Mouse (Mus musculus): ENCODE results near the gene Ly86.

Gene Ly86

GRCm38 (mm10) chr13:37433142-37433541, 88.1 kb downstream of the Ly86 start:
- no peak for DNase-seq

- no peak for DNase-seq
Observed at GRCm38 (mm10) chr13:37433730-37434129, 88.7 kb downstream of the Ly86 start.

GRCm38 (mm10) chr13:37434137-37434772, 89.2 kb downstream of the Ly86 start:
- peak; percentile 76 for DNase-seq

DNA sequence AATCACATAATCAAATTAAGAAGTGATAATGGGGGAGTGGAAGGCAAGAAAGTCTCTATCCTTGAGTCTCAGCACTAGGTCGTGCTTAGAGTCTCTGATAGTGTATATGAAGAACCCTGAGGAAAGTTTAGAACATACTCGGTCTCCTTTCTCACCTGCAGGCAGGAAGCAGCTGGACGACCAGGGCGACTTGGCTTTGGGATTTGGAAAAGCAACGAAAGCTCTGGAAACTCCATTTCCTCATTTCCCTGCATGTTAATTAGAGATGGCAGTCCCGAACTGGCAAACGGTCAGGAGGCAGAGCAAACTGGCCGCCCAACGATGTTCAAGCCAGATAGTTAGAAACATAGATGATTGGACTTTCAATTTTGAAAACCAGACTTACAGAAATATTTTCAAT, 89.8 kb downstream of the Ly86 start:
- DNase-seq: no peak

DNA sequence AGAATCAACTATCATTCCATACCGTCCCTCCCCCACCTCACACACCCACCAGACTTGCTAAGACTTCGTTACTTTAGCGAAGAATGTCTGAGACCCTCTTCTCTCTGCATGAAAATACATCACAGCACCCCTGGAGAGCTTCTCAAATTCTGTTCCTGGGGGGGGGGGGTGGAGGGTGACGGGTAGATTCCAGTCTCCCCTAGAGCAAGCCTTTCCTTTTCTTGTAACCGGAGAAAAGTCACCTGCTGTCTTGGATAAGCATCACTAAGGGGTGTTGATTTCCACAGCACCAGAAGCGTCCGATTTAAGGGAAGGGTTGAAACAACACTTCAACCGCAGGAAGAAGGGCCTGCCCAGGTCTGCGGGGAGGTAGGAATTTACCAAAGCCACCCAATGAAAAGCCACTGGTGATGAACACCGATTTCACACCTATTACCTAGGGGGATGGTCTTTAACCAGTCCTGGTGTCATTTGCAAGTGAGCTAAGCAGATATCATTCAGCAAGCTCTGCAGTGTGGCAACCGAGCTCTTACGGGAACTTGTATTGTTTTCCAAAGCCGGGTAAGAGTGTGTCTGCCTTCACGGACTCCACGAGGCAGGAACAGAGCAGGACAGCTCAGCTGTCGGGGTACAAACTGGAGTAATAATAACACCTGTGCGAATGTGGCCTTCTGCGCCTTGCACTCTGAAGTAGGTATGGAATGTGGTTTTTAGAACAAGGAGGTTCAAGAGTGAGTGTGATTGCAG, 91.4 kb downstream of the Ly86 start:
- no peak for DNase-seq

- DNase-seq: no peak
Observed at GRCm38 (mm10) chr13:37438788-37439187, 93.8 kb downstream of the Ly86 start.

DNA sequence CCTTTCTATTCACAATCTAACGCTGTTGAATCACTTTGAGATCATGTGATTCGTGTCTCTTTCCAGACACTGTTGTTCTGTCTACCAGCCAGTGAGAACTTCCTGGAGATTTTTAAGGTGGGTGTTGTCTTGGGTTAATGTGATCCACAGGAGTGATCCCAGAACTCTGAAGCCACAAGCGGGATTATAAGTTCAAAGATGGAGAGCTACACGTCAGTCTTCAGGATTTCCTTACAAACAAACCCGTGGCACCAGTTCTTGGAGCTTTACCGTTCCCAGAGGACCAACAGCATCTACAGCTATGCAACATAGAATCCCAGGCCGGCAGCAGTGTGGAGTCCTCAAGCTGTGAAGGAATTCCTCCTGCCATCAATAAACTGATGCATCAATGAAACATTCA, 94.5 kb downstream of the Ly86 start:
- no peak for DNase-seq

DNA sequence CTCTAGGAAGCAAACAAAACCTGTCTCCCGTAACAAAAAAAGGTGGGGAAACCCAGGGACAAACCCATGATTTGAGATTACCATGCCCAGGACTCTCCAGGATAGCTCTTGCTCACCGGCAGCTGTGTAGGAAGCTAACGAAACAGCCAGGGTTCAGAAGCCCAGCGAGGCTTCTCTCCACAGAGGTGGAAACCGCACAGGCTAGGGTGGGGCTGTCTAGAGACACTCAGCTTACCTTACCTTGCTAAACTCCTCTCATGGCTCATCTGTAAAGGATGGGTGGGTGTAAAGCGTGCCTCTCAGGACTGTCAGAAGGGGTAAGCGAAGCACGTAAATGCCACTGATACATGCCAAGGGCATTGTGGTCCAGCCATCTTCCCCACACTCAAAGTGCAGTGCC, 94.9 kb downstream of the Ly86 start:
- peak; percentile 38 for DNase-seq

DNA sequence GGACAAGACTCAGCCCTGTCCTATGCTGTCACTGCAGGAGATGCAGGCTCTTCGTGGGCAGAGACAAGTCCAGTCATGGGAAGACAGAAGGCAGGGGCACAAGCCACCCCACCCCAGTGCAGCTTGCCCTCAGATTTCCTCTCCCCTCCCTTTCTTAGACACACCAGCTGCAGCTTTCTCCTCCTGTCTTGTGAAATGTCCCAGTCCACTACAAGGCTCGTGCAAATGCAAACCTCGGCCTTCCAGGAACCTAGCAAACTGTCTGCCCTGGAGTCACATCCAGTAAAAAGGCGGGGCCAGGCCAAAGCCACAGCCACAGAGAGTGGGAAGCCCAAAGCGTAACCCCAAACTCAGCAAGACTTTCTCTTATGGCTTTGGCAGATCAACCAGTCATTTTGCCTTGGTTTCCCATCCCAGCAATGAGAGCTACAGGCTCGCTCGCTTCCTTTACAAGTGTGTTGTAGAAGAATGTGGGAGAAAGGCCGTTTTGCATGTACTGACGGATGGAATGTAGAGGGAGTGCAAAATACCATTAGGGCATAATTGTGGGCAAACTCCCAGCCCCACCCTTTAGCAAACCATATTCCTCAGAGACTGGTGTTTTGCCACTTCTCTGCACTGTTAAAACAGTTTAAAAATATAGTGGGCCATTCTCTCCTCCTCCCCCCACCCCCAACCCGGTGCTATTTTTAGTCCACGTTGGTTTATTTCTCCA, 95.7 kb downstream of the Ly86 start:
- DNase-seq: peak; percentile 16

DNA sequence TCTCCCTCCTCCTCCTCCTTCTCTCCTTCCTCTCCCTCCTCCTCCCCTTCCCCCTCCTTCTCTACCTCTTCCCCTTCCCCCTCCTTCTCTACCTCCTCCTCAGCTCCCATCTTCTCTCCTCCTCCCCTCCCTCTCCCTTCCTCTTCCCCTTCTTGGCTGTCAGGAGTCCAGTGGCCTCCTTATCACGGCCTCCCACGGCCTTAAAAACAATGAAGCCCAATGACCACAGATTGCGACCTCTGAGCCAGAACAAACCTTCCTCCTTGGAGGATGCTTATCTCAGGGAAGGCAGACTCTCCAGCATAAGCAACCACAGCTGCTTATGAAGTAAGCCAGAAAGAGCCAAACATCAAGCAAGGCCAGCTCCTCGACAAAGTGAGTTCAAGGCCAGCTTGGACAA, 97.0 kb downstream of the Ly86 start:
- DNase-seq: no peak

GRCm38 (mm10) chr13:37442531-37442930, 97.5 kb downstream of the Ly86 start:
- DNase-seq: no peak

GRCm38 (mm10) chr13:37446699-37447258, 101.8 kb downstream of the Ly86 start:
- no peak for DNase-seq

- no peak for DNase-seq
Observed at GRCm38 (mm10) chr13:37451021-37451420, 106.0 kb downstream of the Ly86 start.

GRCm38 (mm10) chr13:37451471-37451870, 106.5 kb downstream of the Ly86 start:
- no peak for DNase-seq

GRCm38 (mm10) chr13:37452022-37452941, 107.3 kb downstream of the Ly86 start:
- DNase-seq: peak; percentile 36

GRCm38 (mm10) chr13:37453203-37453602, 108.2 kb downstream of the Ly86 start:
- DNase-seq: peak; percentile 70

- no peak for DNase-seq
Observed at GRCm38 (mm10) chr13:37454356-37454755, 109.3 kb downstream of the Ly86 start.

DNA sequence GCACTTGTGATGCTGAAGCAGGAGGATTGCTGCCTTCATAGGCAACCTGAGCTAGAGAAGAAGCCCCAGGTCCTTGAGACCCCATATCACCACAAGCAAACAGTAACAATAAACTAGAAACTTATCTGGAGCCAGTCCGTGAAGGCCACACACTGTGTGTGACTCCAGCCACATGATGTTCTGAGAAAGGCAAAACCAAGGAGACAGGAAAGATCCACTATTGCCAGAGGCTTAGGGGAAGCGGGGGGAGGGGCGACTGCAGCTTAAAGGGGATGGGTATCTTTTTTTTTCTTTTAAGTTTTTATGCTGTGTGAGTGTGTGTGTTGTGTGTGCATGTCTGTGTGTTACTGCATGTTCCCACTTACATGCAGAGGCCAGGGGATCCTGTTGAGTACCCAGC, 110.6 kb downstream of the Ly86 start:
- DNase-seq: no peak

GRCm38 (mm10) chr13:37457007-37457827, 112.2 kb downstream of the Ly86 start:
- no peak for DNase-seq

GRCm38 (mm10) chr13:37458557-37458956, 113.5 kb downstream of the Ly86 start:
- no peak for DNase-seq

DNA sequence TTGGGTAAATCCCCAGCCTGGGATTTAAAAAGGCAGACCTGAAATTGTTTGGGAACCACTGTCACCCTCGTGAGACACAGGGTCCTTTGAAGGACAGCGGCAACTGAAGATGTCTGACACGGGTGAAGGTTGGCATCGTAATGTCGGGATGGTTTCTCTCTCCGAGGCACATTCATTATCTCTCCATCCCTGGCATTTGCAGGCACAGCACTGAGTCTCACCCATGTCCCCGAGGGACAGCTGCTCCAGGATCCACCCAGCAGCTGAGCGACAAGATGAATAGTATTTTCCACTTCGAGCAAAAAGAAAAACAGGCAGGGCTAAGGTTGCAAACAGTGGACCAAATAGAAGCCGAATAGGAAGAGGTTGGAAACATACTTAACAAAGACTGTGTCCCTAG, 114.0 kb downstream of the Ly86 start:
- DNase-seq: no peak

Measured in thymus, postnatal 14 days (tissue).